Mouse (Mus musculus) cerebellum, adult 2 months (tissue): ENCODE results near the gene Kirrel2. TPM values are rescaled to one million over a fixed set of nuclear protein-coding genes. Genes with fewer than 3 reads are reported as not detected.

Source experiments
- DNase-seq, 2 experiments: peaks; one replicate each; pipeline ENCODE4 v3.0.0; 2021
- H3K27ac ChIP-seq: fragments of 200-500 bp; 2 replicates; pipeline ENCODE4 v1.5.1; 2012; ENCODE audit warnings: low read length, control low read depth, inconsistent platforms; ENCODE audit not compliant: insufficient read depth
- H3K27me3 ChIP-seq: fragments of 200-500 bp; 2 replicates; pipeline ENCODE4 v1.6.1; 2012; ENCODE audit warnings: inconsistent platforms, mild to moderate bottlenecking, low read length, moderate library complexity; ENCODE audit not compliant: control insufficient read depth, insufficient read depth
- H3K4me1 ChIP-seq: fragments of 200-500 bp; 2 replicates; pipeline ENCODE4 v1.6.1; 2011; ENCODE audit warnings: low read length; ENCODE audit not compliant: control insufficient read depth, insufficient read depth
- H3K4me3 ChIP-seq: fragments of 200-500 bp; replicated peaks from 2 replicates; pipeline ENCODE3; 2011; ENCODE audit warnings: mild to moderate bottlenecking, low read depth, low read length, control low read depth; ENCODE audit not compliant: insufficient read depth
- CTCF ChIP-seq: fragments of 200-500 bp; IDR thresholded peaks from 2 replicates; pipeline ENCODE4 v1.5.1; 2011; ENCODE audit warnings: low read depth, mild to moderate bottlenecking, control low read depth, low read length, moderate library complexity, borderline replicate concordance; ENCODE audit not compliant: insufficient read depth
- POLR2A ChIP-seq: fragments of 200-500 bp; IDR thresholded peaks from 2 replicates; pipeline ENCODE4 v1.6.1; 2011; ENCODE audit warnings: low read length, control low read depth, borderline replicate concordance; ENCODE audit not compliant: insufficient read depth
- WGBS: fragments of 180-500 bp; shearing (Covaris S2); methylation state at CpG from one replicate; pipeline ENCODE4 v1.1.7; 2018; 5-methylcytosine and 5-hydroxymethylcytosine counted together
- polyA plus RNA-seq: library from polyadenylated mRNA; depleted of rRNA; stranded (reverse); fragments of >200 nt; gene quantifications from 2 replicates; pipeline ENCODE4 v1.2.3, GENCODE M21; 2012; rRNA removed

The Kirrel2 gene
- polyA plus RNA-seq, 1 experiment, result 2.7 TPM

GRCm38 (mm10) chr7:30399671-30400070, 57.8 kb downstream of the Kirrel2 start:
- TF ChIP-seq CTCF (no peak), POLR2A (no peak)
- WGBS, result 19% methylated on average over 7 of the region's 7 CpGs
- Histone ChIP-seq H3K4me3 (no peak overlapping the region), H3K27me3 (no peaks in the 10 kb centered on the region), H3K27ac (no peak overlapping the region), H3K4me1 (no peaks in the 10 kb centered on the region)
- DNase-seq, result no peak

Other genes with a start within 250 kb of the Kirrel2 start
- gene Polr2i, start 225.7 kb downstream of the Kirrel2 start, polyA plus RNA-seq, result 167 and 182 TPM in 2 replicates
- gene Tbcb, start 225.4 kb downstream of the Kirrel2 start, polyA plus RNA-seq, result 134 and 147 TPM in 2 replicates
- not detected in 2 replicates for gene Ovol3, start 222.0 kb downstream of the Kirrel2 start, polyA plus RNA-seq
- gene Thap8, start 177.6 kb downstream of the Kirrel2 start, polyA plus RNA-seq, result 0.16 TPM in 1 of 2 replicates, not detected in the other
- gene Wdr62, start 177.3 kb downstream of the Kirrel2 start, polyA plus RNA-seq, result 3.8 and 4.6 TPM in 2 replicates
- gene Clip3, start 166.0 kb downstream of the Kirrel2 start, polyA plus RNA-seq, result 726 and 810 TPM in 2 replicates
- 197 and 214 TPM in 2 replicates for gene Alkbh6, start 149.0 kb downstream of the Kirrel2 start, polyA plus RNA-seq
- 63.4 and 63.8 TPM in 2 replicates for gene Syne4, start 142.9 kb downstream of the Kirrel2 start, polyA plus RNA-seq
- 0.57 and 0.73 TPM in 2 replicates for gene E130208F15Rik, start 135.9 kb downstream of the Kirrel2 start, polyA plus RNA-seq
- 21.9 and 23.8 TPM in 2 replicates for gene Sdhaf1, start 133.8 kb downstream of the Kirrel2 start, polyA plus RNA-seq
- gene Lrfn3, start 94.9 kb downstream of the Kirrel2 start, polyA plus RNA-seq, result 20.4 and 22.1 TPM in 2 replicates
- gene Tyrobp, start 43.9 kb downstream of the Kirrel2 start, polyA plus RNA-seq, result 23.5 and 32.5 TPM in 2 replicates
- gene Hcst, start 37.8 kb downstream of the Kirrel2 start, polyA plus RNA-seq, result 0.34 and 0.84 TPM in 2 replicates
- 5.1 and 5.4 TPM in 2 replicates for gene Nfkbid, start 36.0 kb downstream of the Kirrel2 start, polyA plus RNA-seq
- gene Aplp1, start 12.2 kb downstream of the Kirrel2 start, polyA plus RNA-seq, result 782 and 892 TPM in 2 replicates
- gene Nphs1, start 625 bp upstream of the Kirrel2 start, polyA plus RNA-seq, result 0.43 and 0.56 TPM in 2 replicates
- not detected in 2 replicates for gene Prodh2, start 35.9 kb upstream of the Kirrel2 start, polyA plus RNA-seq
- gene Arhgap33, start 77.4 kb upstream of the Kirrel2 start, polyA plus RNA-seq, result 38.5 and 39.8 TPM in 2 replicates
- 23.8 and 24.3 TPM in 2 replicates for gene Hspb6, start 94.5 kb upstream of the Kirrel2 start, polyA plus RNA-seq
- 5.6 and 7.4 TPM in 2 replicates for gene Proser3, start 94.6 kb upstream of the Kirrel2 start, polyA plus RNA-seq
- 60.2 and 62.5 TPM in 2 replicates for gene Lin37, start 102.1 kb upstream of the Kirrel2 start, polyA plus RNA-seq
- gene U2af1l4, start 105.6 kb upstream of the Kirrel2 start, polyA plus RNA-seq, result 109 and 117 TPM in 2 replicates
- 11.9 and 12.3 TPM in 2 replicates for gene Gm49396, start 105.7 kb upstream of the Kirrel2 start, polyA plus RNA-seq
- 147 and 155 TPM in 2 replicates for gene Psenen, start 105.9 kb upstream of the Kirrel2 start, polyA plus RNA-seq
- gene Igflr1, start 107.7 kb upstream of the Kirrel2 start, polyA plus RNA-seq, result 8.3 and 10.1 TPM in 2 replicates
- gene Kmt2b, start 131.0 kb upstream of the Kirrel2 start, polyA plus RNA-seq, result 57.7 and 60.0 TPM in 2 replicates
- not detected in 2 replicates for gene Zbtb32, start 141.2 kb upstream of the Kirrel2 start, polyA plus RNA-seq
- 2.0 and 2.2 TPM in 2 replicates for gene Upk1a, start 155.2 kb upstream of the Kirrel2 start, polyA plus RNA-seq
- gene Cox6b1, start 168.5 kb upstream of the Kirrel2 start, polyA plus RNA-seq, result 1,224 and 1,255 TPM in 2 replicates
- gene Etv2, start 178.2 kb upstream of the Kirrel2 start, polyA plus RNA-seq, result not detected in 2 replicates
- 66.6 and 69.5 TPM in 2 replicates for gene Rbm42, start 192.6 kb upstream of the Kirrel2 start, polyA plus RNA-seq
- 16.4 and 17.1 TPM in 2 replicates for gene Haus5, start 207.3 kb upstream of the Kirrel2 start, polyA plus RNA-seq
- not detected in 2 replicates for gene Pmis2, start 213.9 kb upstream of the Kirrel2 start, polyA plus RNA-seq
- gene 2200002J24Rik, start 241.2 kb upstream of the Kirrel2 start, polyA plus RNA-seq, result not detected in 2 replicates